Mouse (Mus musculus) frontal cortex, postnatal 14 days (tissue): Measurements from ENCODE around the gene Stra6l.

Source experiments
- DNase-seq, 2 experiments: peaks; one replicate each; pipeline ENCODE4 v3.0.0; 2022; ENCODE audit warnings: low spot score in 2 of 2

The Stra6l gene

GRCm38 (mm10) chr4:45844355-45844754 lies 4.1 kb upstream of the Stra6l start:
- peak in 1 of 2 experiments; percentile 29 for DNase-seq

- no peak for DNase-seq
Measured at GRCm38 (mm10) chr4:45846263-45846662, 2.2 kb upstream of the Stra6l start.

- DNase-seq = no peak
Measured at GRCm38 (mm10) chr4:45848825-45849156, 327 bp downstream of the Stra6l start.

GRCm38 (mm10) chr4:45849419-45849818 lies 955 bp downstream of the Stra6l start:
- no peak for DNase-seq

- DNase-seq = no peak
Measured at GRCm38 (mm10) chr4:45851640-45852051, 3.2 kb downstream of the Stra6l start.

- no peak for DNase-seq
Measured at GRCm38 (mm10) chr4:45853496-45854246, 5.2 kb downstream of the Stra6l start.

GRCm38 (mm10) chr4:45855803-45856424 lies 7.5 kb downstream of the Stra6l start:
- DNase-seq = peak; percentile 19 to 77

GRCm38 (mm10) chr4:45861160-45861559 lies 12.7 kb downstream of the Stra6l start:
- no peak for DNase-seq

GRCm38 (mm10) chr4:45867416-45867815 lies 19.0 kb downstream of the Stra6l start:
- no peak for DNase-seq

GRCm38 (mm10) chr4:45869021-45869815 lies 20.8 kb downstream of the Stra6l start:
- DNase-seq = no peak

- DNase-seq = no peak
Measured at GRCm38 (mm10) chr4:45872147-45872546, 23.7 kb downstream of the Stra6l start.

- DNase-seq = peak in 1 of 2 experiments; percentile 24
Measured at GRCm38 (mm10) chr4:45878929-45879328, 30.5 kb downstream of the Stra6l start.

GRCm38 (mm10) chr4:45882521-45882920 lies 34.1 kb downstream of the Stra6l start:
- DNase-seq = no peak

GRCm38 (mm10) chr4:45883250-45883649 lies 34.8 kb downstream of the Stra6l start:
- DNase-seq = no peak

- DNase-seq = no peak
Measured at GRCm38 (mm10) chr4:45889487-45889886, 41.0 kb downstream of the Stra6l start.

- DNase-seq = peak; percentile 19 to 22
Measured at GRCm38 (mm10) chr4:45890066-45890761, 41.8 kb downstream of the Stra6l start, which contains the start of gene Ccdc180. Gene Ccdc180 (plus strand): TSS chr4:45890303.

GRCm38 (mm10) chr4:45896425-45897081 lies 48.1 kb downstream of the Stra6l start:
- no peak for DNase-seq

- DNase-seq = no peak
Measured at GRCm38 (mm10) chr4:45898413-45898812, 49.9 kb downstream of the Stra6l start.

- DNase-seq = peak in 1 of 2 experiments; percentile 5
Measured at GRCm38 (mm10) chr4:45909256-45909655, 60.8 kb downstream of the Stra6l start.

GRCm38 (mm10) chr4:45909924-45910323 lies 61.5 kb downstream of the Stra6l start:
- no peak for DNase-seq

- DNase-seq = no peak
Measured at GRCm38 (mm10) chr4:45911256-45911655, 62.8 kb downstream of the Stra6l start.
